Mouse (Mus musculus) thymus, postnatal 10 days (tissue): ENCODE results near the gene Tspan9.

Source experiments
- DNase-seq, 2 experiments: peaks; one replicate each; pipeline ENCODE4 v3.0.0; 2021; ENCODE audit warnings: low spot score in 2 of 2

Gene Tspan9

DNA sequence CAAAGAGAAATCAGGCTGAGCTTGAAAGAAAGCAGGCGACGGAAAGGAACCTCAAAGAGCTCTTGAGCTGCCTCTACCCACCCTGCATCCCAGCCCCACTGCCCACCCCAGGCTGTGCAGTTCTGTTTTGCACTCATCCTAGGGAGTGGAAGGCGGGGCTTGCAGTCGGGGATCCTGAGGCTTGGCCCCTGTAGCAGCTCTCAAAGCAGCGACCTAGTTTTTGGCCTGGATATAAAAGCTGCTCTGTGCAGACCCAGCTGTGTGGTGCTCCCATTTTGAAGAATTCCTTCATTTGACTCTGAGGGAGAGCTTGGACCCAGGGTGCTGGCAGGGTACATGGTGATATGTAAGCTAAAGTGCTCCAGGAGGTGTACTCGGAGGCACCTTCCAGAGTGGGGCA, 218.6 kb downstream of the Tspan9 start:
- DNase-seq = no peak

- DNase-seq = no peak
These were observed 220.1 kb downstream of the Tspan9 start for GRCm38 (mm10) chr6:127923296-127923695.

- DNase-seq = no peak
These were observed 221.4 kb downstream of the Tspan9 start for GRCm38 (mm10) chr6:127921996-127922395.

DNA sequence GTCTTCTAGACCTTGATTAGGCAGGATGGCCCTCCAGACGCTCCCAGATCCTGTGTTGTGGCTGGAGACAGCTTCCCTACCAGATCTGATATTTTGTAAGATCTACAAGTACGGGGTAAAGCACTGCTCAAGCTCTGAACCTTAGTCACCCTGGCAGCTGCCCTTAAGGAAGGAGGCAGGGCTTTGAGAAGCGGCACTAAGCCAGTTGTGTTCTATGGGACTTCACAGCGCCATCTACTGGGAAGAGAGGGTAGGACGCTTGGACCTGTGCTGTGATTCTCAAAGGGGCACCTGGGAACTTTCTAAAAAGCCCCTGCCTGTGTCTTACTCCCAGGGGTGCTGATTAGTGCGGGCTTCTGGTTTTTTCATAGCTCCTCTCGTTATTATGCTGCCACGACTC, 222.7 kb downstream of the Tspan9 start:
- peak; percentile 7 to 60 for DNase-seq

GRCm38 (mm10) chr6:127919491-127919890, 223.9 kb downstream of the Tspan9 start:
- no peak for DNase-seq

GRCm38 (mm10) chr6:127917712-127918111, 225.7 kb downstream of the Tspan9 start:
- DNase-seq = no peak

DNA sequence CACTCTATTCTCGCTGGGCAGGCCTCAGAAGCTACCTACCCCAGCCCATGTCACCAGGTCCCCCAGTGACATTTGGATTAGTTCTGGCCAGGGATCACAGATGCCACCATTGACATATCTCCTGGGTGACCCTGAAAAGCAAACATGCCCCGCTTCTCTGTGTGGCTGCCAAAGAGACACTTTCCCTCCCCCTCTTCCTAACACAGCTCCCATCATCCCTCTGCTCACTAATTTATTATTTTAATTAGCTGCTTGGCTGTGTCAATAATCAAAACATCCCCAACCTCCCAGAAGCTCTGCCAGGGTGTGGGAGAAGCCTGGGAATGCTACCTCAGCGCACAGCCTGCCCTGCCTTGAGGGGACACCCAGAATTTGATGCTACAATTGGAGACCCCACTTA, 226.4 kb downstream of the Tspan9 start:
- DNase-seq = no peak

DNA sequence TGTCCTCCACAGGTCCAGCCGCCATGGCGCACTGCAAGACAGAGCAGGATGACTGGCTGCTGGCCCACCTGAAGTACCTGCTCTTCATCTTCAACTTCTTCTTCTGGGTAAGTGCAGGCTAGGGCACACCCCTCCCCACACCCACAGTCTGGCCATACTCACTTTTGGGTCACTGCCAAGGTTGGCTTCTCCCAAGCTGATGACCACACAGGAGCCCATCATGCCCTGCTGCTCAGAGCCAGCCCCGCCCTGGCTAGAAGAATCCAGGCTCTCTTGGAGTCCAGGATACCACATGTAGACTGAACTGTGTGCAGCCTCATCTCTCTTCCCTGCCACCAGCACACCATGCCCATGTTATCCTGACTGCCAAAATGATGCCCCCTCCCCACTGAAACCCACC, 230.5 kb downstream of the Tspan9 start:
- DNase-seq = no peak

DNA sequence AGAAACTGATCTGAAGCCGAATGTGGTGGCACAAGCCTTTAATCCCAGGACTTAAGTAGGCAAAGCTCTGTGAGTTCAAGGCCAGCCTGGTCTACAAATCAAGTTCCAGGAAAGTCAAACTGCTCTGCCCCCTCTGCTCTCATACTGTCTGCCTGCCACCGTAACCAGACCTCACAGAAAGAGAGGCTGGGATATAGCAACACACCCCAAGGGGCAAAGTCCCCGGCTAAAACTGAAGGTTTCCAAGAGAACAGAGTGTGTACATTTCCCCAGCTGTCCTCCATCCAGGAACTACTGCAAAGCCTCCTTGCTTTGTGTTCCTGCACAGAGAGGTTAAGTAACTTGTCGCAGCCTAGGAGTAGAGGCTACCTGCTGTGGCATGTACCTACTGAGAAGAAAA, 231.7 kb downstream of the Tspan9 start:
- DNase-seq = no peak
